Mouse (Mus musculus) adrenal gland, adult 8-10 months (tissue): ENCODE results near the gene Gm13276. TPM values are rescaled to one million over a fixed set of nuclear protein-coding genes. Genes with fewer than 3 reads are reported as not detected.
"Not testable (repeated sequence)": the region's sequence is repeated elsewhere in the genome, so short reads cannot be mapped to it uniquely, and the experiment has no call there.

Experiments
- DNase-seq: peaks from one replicate; pipeline ENCODE4 v3.0.0; 2022
- total RNA-seq, 4 experiments: library from RNA; stranded (reverse); gene quantifications; 2 replicates each; pipeline ENCODE4 v1.2.4; 2022

Gene Gm13276
- not detected for total RNA-seq

DNA sequence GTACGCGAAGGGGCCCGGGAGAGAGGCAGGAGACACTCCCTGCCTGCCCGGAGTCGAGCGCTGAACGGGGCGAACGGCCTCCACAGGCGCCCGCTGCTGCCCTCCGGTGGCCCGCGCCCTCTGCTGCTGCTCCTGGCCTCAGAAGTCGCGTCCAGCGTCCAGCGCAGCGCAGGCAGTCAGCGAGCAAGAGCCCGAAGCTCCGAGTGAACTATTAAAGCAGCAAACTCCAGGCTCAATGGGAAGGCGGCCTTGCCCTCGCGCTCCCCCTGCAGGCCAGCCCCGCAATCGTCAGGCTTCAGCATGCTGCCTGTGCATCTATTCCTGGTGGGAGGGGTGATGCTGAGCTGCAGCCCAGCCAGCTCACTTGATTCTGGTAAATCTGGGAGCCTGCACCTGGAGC is at the start of gene Gm13276:
Gm13276 (plus strand) TSS at position 301 of the 400 bp plus-strand sequence.
- DNase-seq = not testable (repeated sequence)

DNA sequence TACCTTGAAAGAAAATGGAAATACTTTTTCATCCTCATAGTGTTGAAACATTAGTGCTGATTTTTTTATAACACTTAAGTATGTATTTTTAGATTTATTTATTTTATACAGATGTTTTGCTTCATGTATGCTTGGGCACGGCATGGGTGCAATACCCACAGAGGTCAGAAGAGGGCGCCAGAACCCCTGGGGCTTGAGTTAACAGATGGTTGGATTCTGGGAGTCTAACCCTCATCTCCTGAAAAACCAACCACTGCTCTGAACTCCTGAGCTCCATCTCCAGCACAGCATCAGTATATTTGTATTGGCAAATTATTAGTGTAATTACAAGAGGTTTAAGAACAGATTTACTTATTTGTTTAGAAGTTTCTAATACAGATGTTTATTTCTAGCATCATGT is 47.0 kb upstream of the Gm13276 start:
- DNase-seq = peak; percentile 38

DNA sequence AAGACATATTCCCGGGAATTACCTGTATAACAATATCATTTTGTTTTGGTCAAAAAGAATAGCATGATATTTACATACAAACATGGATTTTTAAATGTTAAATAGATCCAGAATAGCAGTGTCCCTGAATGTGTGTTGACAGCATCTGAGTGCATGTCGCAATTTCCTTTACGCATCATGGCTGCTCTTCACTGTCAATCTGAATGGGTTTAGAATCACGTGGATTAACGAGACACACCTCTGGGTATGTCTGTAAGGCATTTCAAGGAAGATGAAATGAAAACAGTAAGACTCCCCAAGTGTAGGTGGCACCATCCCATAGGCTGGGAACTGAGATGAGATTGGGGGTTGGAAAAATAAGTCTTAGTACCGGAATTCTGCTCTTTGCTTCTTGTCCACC is 46.5 kb upstream of the Gm13276 start:
- DNase-seq = no peak

DNA sequence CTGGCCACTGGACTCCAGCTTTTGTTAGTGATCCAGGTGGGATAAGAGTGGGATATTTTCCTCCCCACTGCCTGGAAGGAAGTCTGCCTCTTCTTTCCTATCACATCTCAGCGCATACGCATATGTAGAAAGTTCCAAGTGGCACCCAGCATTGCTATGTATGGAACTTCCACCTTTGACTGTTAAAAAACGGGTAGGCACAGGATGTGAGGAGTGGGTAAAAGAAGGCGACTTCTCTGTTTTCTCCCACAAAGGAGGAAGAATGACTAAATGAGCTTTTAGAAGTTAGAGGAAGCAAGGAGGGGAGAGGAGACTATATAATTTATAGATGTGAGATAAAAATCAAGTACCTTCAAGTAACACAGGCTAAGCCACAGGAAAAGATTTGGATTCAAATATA is 44.1 kb upstream of the Gm13276 start:
- DNase-seq = no peak

DNA sequence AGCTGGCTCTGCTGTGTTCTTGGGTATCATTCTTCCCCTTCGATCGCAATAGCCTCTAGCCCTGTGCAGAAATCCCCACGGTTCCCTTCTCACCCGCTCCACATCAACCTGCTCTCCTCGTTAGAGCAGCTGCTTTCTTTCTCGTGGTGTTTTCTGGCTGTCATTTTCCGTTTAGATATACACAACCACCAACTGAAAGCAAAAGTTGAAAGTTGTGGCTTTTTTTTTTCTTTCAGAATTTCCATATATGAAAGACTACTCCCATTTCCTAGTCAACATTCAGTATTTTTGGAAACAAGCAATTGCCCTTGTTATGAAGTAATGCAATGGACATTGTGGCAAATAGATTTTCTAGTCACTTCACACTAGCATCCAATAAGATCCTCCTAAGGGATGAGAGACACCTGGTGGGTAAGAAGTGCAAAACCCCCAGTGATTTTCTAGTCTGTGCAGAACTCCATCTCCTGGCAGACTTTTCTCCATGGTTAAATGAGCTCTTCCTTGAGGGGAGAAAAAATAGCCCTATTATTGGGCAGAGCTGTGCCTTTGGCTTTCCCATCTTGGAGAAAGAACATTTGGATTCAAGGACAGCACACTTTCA is 42.6 kb upstream of the Gm13276 start:
- no peak for DNase-seq

DNA sequence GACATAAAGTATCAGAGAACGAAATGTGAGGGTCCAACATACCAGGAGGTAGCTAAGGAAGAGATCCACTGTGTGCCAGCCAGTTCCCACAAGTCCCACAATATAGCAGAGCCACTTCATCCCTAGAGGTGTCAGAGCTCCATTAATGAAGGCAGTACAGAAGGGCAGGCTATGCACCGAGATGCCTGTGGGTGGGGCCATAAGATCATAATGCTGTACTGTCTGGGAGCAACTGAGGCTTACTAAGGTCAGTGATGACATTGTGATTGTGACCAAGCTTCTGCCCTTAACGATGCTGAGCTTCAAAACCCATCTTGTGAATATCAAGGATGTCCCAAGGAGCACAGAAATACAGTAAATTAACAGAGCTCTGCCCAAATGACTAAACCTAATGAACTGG is 41.3 kb upstream of the Gm13276 start:
- DNase-seq = no peak

DNA sequence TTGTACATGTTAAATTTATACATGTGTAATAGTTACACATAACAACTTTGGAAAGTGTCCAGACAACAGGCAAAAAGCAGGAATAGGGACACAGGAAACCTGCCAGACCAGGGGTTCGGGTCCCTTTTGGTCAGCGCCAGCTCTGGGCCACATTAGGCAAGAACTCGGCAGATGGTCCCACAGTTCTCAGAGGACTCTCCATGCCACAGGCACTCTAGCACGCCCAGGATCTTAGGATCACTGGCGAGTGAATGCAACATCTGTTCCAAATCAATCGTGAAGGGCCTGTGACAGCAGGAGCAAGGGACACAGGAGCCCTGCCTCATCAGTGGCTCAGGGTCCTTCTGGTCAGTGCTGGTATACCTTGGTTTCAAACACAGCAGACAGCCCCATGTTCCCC is 35.6 kb upstream of the Gm13276 start:
- DNase-seq = no peak

DNA sequence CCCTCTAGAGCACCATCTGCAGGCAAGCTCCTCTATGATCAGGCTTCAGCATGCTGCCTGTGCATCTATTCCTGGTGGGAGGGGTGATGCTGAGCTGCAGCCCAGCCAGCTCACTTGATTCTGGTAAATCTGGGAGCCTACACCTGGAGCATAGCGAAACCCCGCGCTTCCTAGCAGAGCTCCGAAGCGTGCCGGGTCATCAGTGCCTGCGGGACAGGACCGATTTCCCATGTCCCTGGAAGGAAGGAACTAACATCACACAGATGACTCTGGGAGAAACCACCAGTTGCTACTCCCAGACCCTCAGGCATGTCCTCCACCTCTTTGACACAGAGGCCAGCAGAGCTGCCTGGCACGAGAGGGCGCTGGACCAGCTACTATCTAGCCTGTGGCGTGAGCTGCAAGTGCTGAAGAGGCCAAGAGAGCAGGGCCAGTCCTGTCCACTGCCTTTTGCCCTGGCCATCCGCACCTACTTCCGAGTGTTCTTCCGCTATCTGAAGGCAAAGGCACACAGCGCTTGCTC is 30.6 kb upstream of the Gm13276 start, which contains the start of gene Gm13271:
Gm13271 (plus strand) TSS at position 51 of the 523 bp plus-strand sequence.
- DNase-seq = peak; percentile 75

DNA sequence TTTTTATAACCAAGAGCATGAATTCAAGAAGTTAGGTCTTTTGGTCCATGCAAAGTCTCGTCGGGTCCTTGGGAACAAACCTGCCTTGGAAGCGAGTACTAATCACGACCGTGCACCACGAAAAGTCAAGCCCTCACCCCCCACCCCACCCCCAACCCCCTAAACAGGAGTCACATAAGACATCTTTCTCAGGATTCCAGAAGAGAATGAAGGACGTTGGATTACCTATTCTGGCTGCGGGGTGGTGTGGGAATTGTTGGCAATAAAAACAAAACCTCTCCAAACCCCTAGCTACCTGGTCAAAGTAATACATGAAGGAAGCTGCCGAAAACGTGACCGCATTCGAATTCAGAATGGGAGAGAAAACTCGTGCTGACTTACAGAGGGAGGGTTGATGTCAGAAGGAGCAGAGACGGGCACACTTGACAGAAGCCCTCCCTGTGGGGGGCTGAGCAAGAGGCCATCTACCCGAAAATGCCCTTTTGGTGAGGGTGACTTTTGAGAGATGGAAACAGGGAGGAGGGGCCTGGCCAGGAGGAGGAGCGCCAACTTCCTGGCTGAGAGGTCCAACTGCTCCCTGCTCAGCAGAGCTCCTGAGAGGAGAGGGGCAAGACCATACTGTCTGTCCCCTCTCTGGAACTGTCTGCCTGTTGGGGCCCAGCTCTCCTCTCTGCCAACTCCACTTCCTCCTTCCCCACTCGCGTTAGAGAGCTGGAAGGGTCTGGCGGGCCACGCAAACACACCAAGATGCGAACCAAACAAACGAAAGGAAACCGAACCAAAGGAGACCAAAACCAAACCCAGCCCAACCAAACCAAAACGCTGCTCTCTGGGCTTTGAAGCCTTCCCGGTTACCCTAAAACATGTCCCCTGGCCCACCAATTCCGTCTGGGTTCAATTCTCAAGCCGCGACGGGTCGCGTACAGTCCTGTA is 28.7 kb upstream of the Gm13276 start:
- not testable (repeated sequence) for DNase-seq

DNA sequence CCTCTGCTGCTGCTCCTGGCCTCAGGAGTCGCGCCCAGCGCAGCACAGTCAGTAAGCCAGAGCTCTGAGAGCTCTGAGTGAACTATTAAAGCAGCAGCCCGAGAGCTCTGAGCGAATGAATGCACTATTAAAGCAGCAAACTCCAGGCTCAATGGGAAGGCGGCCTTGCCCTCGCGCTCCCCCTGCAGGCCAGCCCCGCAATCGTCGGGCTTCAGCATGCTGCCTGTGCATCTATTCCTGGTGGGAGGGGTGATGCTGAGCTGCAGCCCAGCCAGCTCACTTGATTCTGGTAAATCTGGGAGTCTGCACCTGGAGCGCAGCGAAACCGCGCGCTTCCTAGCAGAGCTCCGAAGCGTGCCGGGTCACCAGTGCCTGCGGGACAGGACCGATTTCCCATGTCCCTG is 27.9 kb upstream of the Gm13276 start:
- peak; percentile 89 for DNase-seq

DNA sequence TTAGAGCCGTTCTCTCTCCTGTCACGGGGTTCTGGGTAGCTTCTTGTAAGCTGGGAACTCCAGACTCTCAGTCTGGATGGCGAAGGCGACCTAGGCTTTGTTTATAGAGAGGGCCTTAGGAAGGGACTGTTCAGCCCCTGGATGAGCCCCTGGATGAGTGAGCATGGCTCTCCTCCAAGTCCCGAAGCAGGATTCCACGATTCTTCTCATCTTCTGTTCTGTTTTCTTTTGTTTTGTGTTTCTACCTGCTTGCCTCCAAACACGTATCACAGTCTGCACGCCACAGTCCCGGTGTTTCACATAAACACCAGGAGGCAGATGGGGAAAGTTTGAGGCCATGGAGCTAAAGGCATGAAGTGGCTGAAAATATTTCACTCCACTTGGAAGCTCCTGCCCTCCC is 26.8 kb upstream of the Gm13276 start:
- not testable (repeated sequence) for DNase-seq

DNA sequence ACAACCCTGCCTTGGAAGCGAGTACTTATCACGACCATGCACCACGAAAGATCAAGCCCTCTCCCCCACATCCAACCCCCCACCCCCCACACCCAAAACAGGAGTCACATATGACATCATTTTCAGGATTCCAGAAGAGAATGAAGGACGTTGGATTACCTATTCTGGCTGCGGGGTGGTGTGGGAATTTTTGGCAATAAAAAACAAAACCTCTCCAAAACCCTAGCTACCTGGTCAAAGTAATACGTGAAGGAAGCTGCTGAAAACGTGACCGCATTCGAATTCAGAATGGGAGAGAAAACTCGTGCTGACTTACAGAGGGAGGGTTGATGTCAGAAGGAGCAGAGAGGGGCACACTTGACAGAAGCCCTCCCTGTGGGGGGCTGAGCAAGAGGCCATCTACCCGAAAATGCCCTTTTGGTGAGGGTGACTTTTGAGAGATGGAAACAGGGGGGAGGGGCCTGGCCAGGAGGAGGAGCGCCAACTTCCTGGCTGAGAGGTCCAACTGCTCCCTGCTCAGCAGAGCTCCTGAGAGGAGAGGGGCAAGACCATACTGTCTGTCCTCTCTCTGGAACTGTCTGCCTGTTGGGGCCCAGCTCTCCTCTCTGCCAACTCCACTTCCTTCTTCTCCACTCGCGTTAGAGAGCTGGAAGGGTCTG is 25.8 kb upstream of the Gm13276 start, which contains the start of gene Gm13283:
Gm13283 (plus strand) TSS at position 510 of the 659 bp plus-strand sequence.
- DNase-seq = not testable (repeated sequence)

DNA sequence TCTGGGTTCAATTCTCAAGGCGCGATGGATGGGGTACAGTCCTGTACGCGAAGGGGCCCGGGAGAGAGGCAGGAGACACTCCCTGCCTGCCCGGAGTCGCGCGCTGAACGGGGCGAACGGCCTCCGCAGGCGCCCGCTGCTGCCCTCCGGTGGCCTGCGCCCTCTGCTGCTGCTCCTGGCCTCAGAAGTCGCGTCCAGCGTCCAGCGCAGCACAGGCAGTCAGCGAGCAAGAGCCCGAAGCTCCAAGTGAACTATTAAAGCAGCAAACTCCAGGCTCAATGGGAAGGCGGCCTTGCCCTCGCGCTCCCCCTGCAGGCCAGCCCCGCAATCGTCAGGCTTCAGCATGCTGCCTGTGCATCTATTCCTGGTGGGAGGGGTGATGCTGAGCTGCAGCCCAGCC is 25.1 kb upstream of the Gm13276 start:
- DNase-seq = peak; percentile 78

DNA sequence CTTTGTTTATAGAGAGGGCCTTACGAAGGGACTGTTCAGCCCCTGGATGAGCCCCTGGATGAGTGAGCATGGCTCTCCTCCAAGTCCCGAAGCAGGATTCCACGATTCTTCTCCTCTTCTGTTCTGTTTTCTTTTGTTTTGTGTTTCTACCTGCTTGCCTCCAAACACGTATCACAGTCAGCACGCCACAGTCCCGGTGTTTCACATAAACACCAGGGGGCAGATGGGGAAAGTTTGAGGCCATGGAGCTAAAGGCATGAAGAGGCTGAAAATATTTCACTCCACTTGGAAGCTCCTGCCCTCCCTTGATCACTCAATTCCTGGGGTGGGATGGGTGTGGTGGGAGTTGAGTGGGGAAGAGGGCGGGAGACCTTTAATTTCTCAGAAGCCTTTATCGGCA is 23.7 kb upstream of the Gm13276 start:
- peak; percentile 69 for DNase-seq

DNA sequence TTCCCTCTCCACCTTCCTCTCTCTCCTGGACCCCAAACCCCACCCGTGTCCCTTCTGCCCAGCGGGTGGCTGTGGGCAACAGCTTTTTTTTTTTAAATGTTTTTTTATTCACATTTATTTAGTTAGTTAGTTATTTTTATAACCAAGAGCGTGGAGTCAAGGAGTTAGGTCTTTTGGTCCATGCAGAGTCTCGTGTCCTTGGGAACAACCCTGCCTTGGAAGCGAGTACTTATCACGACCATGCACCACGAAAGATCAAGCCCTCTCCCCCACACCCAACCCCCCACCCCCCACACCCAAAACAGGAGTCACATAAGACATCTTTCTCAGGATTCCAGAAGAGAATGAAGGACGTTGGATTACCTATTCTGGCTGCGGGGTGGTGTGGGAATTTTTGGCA is 23.2 kb upstream of the Gm13276 start:
- DNase-seq = not testable (repeated sequence)

DNA sequence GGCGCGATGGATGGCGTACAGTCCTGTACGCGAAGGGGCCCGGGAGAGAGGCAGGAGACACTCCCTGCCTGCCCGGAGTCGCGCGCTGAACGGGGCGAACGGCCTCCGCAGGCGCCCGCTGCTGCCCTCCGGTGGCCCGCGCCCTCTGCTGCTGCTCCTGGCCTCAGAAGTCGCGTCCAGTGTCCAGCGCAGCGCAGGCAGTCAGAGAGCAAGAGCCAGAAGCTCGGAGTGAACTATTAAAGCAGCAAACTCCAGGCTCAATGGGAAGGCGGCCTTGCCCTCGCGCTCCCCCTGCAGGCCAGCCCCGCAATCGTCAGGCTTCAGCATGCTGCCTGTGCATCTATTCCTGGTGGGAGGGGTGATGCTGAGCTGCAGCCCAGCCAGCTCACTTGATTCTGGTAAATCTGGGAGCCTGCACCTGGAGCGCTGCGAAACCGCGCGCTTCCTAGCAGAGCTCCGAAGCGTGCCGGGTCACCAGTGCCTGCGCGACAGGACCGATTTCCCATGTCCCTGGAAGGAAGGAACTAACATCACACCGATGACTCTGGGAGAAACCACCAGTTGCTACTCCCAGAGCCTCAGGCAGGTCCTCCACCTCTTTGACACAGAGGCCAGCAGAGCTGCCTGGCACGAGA is 22.0 kb upstream of the Gm13276 start:
- DNase-seq = peak; percentile 68

DNA sequence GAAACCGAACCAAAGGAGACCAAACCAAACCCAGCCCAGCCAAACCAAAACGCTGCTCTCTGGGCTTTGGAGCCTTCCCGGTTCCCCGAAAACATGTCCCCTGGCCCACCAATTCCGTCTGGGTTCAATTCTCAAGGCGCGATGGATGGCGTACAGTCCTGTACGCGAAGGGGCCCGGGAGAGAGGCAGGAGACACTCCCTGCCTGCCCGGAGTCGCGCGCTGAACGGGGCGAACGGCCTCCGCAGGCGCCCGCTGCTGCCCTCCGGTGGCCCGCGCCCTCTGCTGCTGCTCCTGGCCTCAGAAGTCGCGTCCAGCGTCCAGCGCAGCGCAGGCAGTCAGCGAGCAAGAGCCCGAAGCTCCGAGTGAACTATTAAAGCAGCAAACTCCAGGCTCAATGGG is 12.0 kb upstream of the Gm13276 start, which contains the start of gene Gm13290:
Gm13290 (plus strand) TSS at position 301 of the 400 bp plus-strand sequence.
- not testable (repeated sequence) for DNase-seq

DNA sequence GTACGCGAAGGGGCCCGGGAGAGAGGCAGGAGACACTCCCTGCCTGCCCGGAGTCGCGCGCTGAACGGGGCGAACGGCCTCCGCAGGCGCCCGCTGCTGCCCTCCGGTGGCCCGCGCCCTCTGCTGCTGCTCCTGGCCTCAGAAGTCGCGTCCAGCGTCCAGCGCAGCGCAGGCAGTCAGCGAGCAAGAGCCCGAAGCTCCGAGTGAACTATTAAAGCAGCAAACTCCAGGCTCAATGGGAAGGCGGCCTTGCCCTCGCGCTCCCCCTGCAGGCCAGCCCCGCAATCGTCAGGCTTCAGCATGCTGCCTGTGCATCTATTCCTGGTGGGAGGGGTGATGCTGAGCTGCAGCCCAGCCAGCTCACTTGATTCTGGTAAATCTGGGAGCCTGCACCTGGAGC is 8.9 kb upstream of the Gm13276 start, which contains the start of gene Gm13289:
Gm13289 (plus strand) TSS at position 301 of the 400 bp plus-strand sequence.
- not testable (repeated sequence) for DNase-seq

DNA sequence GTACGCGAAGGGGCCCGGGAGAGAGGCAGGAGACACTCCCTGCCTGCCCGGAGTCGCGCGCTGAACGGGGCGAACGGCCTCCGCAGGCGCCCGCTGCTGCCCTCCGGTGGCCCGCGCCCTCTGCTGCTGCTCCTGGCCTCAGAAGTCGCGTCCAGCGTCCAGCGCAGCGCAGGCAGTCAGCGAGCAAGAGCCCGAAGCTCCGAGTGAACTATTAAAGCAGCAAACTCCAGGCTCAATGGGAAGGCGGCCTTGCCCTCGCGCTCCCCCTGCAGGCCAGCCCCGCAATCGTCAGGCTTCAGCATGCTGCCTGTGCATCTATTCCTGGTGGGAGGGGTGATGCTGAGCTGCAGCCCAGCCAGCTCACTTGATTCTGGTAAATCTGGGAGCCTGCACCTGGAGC is 6.0 kb upstream of the Gm13276 start, which contains the start of gene Gm13272:
Gm13272 (plus strand) TSS at position 301 of the 400 bp plus-strand sequence.
- not testable (repeated sequence) for DNase-seq

DNA sequence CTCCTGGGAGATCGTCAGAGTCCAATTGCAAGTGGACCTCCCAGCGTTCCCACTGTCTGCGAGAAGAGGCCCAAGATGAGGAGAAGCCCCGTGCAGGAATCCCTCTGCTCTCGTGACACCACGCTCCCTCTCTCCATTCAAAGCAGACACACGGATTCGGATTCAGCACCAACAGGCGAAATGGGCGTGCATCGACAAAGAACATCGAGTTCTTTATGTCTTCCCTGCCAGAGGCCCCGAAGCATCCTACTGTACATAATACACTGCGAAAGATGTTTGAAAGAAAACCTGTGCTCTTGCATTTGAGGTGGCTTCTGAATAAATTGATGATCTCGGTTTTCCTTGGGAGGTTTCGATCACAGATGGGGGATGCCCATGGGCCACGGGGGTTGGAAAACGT is 5.2 kb upstream of the Gm13276 start:
- DNase-seq = not testable (repeated sequence)

DNA sequence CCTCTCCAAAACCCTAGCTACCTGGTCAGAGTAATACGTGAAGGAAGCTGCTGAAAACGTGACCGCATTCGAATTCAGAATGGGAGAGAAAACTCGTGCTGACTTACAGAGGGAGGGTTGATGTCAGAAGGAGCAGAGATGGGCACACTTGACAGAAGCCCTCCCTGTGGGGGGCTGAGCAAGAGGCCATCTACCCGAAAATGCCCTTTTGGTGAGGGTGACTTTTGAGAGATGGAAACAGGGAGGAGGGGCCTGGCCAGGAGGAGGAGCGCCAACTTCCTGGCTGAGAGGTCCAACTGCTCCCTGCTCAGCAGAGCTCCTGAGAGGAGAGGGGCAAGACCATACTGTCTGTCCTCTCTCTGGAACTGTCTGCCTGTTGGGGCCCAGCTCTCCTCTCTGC is 3.7 kb upstream of the Gm13276 start, which contains the start of gene Ifnz:
Ifnz (plus strand) TSS at position 301 of the 400 bp plus-strand sequence.
- DNase-seq = not testable (repeated sequence)

DNA sequence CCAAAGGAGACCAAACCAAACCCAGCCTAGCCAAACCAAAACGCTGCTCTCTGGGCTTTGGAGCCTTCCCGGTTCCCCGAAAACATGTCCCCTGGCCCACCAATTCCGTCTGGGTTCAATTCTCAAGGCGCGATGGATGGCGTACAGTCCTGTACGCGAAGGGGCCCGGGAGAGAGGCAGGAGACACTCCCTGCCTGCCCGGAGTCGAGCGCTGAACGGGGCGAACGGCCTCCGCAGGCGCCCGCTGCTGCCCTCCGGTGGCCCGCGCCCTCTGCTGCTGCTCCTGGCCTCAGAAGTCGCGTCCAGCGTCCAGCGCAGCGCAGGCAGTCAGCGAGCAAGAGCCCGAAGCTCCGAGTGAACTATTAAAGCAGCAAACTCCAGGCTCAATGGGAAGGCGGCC is 3.2 kb upstream of the Gm13276 start:
- DNase-seq = not testable (repeated sequence)
